Mouse (Mus musculus) heart, postnatal 10 days (tissue): ENCODE data around the gene Tnik. TPM values are rescaled to one million over a fixed set of nuclear protein-coding genes. Genes with fewer than 3 reads are reported as not detected.

ENCODE experiments used
- microRNA-seq, 2 experiments: library from miRNA; unstranded; fragments of <30 nt; microRNA quantifications; one replicate each; pipeline ENCODE4 v1.2.0; 2022
- total RNA-seq, 2 experiments: library from RNA; stranded (reverse); gene quantifications; 2 replicates each; pipeline ENCODE4 v1.2.3; 2021

Gene Tnik
- total RNA-seq, 2 experiments from 2014 or later, result 27.5 to 36.7 TPM

Small RNA genes within 50 kb of the gene (microRNA-seq; reads per million reads assigned to microRNA genes)
- 0 to 0.71 reads per million in 2 experiments for gene Mir466q
